Mouse (Mus musculus): Measurements from ENCODE around the gene Olfr1116. TPM values are rescaled to one million over a fixed set of nuclear protein-coding genes. Genes with fewer than 3 reads are reported as not detected.
"Not testable (repeated sequence)": the region's sequence is repeated elsewhere in the genome, so short reads cannot be mapped to it uniquely, and the experiment has no call there.

The Olfr1116 gene
- total RNA-seq (2021), result not detected
- long read RNA-seq, experiment 1, result 0 reads
- long read RNA-seq, experiment 2, result 0 reads

DNA sequence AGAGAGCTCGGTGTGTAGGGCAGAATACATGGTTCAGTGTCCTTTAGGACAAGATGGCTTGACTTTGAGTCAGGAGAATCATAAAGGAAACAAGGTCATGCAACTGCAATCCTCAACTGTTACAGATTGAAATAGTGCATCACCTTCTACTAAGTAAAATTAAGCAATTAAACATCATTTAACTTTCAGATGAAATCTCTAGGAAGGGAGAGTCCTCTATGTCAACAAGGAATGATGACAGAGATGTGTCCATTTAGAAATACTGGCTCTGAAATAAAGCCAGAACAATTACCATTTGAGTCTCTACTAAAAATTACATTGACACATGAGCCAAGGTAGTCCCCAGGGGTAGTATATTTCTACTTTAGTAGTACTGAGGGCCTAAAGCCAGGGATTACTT is at the start of gene Olfr1116:
TSS of gene Olfr1116 (plus strand) at position 301 of the 400 bp plus-strand sequence.
- no peak for DNase-seq
- intact Hi-C loops (cut with DNase I), result no loop called here

GRCm38 (mm10) chr2:87247713-87248112 is 19.6 kb upstream of the Olfr1116 start, which contains the start of gene Olfr1115:
Gene Olfr1115 (plus strand): TSS chr2:87248013.
- no peak for DNase-seq
- intact Hi-C loops (cut with DNase I), result no loop called here

DNA sequence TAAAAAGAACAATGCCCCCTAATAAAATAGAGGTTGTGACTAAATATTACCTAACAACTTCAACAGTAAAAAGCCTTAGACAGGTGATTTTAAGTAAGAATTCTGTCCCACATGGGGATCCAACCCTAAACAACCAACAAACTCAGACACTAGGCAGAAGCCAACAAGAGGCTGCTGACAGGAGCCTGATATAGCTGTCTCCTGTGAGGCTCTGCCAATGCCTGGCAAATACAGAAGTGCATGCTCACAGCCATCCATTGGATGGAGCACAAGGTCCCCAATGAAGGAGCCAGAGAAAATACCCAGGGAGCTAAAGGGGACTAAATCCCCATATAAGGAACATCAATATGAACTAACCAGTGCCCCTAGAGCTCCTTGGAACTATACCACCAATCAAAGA is 26.6 kb downstream of the Olfr1116 start:
- DNase-seq, result not testable (repeated sequence)

GRCm38 (mm10) chr2:87307281-87307680 is 39.9 kb downstream of the Olfr1116 start, which contains the start of gene Olfr1118:
Gene Olfr1118 (plus strand): TSS chr2:87307581.
- DNase-seq, result no peak
- intact Hi-C loops (cut with DNase I), result no loop called here

More for the DNA sequence above, 26.6 kb downstream of the Olfr1116 start:
- intact Hi-C loops (cut with DNase I), result not testable (repeated sequence)

Small RNA genes lying within 50 kb of the gene (microRNA-seq; reads per million reads assigned to microRNA genes)
- 0 reads per million in 2 experiments for gene Gm27438

Other genes starting within 250 kb of the Olfr1116 start
- not detected for gene Olfr1104, start 240.5 kb upstream of the Olfr1116 start, total RNA-seq (2021)
- gene Olfr1105, start 231.0 kb upstream of the Olfr1116 start, total RNA-seq (2021), result not detected
- gene Olfr1106, start 215.3 kb upstream of the Olfr1116 start, total RNA-seq (2021), result not detected
- not detected for gene Olfr1107, start 191.7 kb upstream of the Olfr1116 start, total RNA-seq (2021)
- gene Olfr1109, start 171.5 kb upstream of the Olfr1116 start, total RNA-seq (2021), result not detected
- not detected for gene Olfr259, start 153.0 kb upstream of the Olfr1116 start, total RNA-seq (2021)
- gene Olfr1110, start 127.2 kb upstream of the Olfr1116 start, total RNA-seq (2021), result not detected
- not detected for gene Olfr1111, start 114.9 kb upstream of the Olfr1116 start, total RNA-seq (2021)
- not detected for gene Olfr1112, start 79.7 kb upstream of the Olfr1116 start, total RNA-seq (2021)
- not detected for gene Olfr1113, start 58.6 kb upstream of the Olfr1116 start, total RNA-seq (2021)
- not detected for gene Olfr1115, start 19.5 kb upstream of the Olfr1116 start, total RNA-seq (2021)
- gene Olfr1118, start 40.0 kb downstream of the Olfr1116 start, total RNA-seq (2021), result not detected
- not detected for gene Olfr1120, start 87.3 kb downstream of the Olfr1116 start, total RNA-seq (2021)
- not detected for gene Olfr1121, start 102.4 kb downstream of the Olfr1116 start, total RNA-seq (2021)
- under 1 TPM in 1 of 2 experiments, not detected in 1; 0.05 TPM for gene Olfr1122, start 118.3 kb downstream of the Olfr1116 start, total RNA-seq (2021)
- gene Olfr1123, start 149.1 kb downstream of the Olfr1116 start, total RNA-seq (2021), result not detected
- gene Olfr1124, start 162.7 kb downstream of the Olfr1116 start, total RNA-seq (2021), result not detected
- gene Olfr1126, start 186.4 kb downstream of the Olfr1116 start, total RNA-seq (2021), result not detected
- not detected for gene Pramel7, start 229.6 kb downstream of the Olfr1116 start, total RNA-seq (2021)
- gene Pramel6, start 239.0 kb downstream of the Olfr1116 start, total RNA-seq (2021), result not detected